Mouse (Mus musculus) c-Kit-positive CD71-negative TER-119-negative erythroid progenitor cells, embryonic 14.5 days (primary cell): ENCODE data around the gene Gm5426.
"Not testable (repeated sequence)": the region's sequence is repeated elsewhere in the genome, so short reads cannot be mapped to it uniquely, and the experiment has no call there.

Experiments
- DNase-seq: peaks from one replicate; pipeline ENCODE4 v3.0.0-alpha.2; 2013; ENCODE audit warnings: low read depth

Gene Gm5426

GRCm38 (mm10) chr10:96136451-96136850 is at the start of gene Gm5426:
Gm5426 (plus strand) TSS chr10:96136603.
- DNase-seq: not testable (repeated sequence)

- DNase-seq: no peak
Observed at GRCm38 (mm10) chr10:96089744-96090143, 46.7 kb upstream of the Gm5426 start.

- no peak for DNase-seq
Observed at GRCm38 (mm10) chr10:96090388-96090787, 46.0 kb upstream of the Gm5426 start.

GRCm38 (mm10) chr10:96093890-96094531 is 42.4 kb upstream of the Gm5426 start:
- DNase-seq: no peak

GRCm38 (mm10) chr10:96094559-96094958 is 41.8 kb upstream of the Gm5426 start:
- DNase-seq: no peak

GRCm38 (mm10) chr10:96096730-96097129 is 39.7 kb upstream of the Gm5426 start:
- DNase-seq: no peak

GRCm38 (mm10) chr10:96101035-96101434 is 35.4 kb upstream of the Gm5426 start:
- DNase-seq: no peak

GRCm38 (mm10) chr10:96104158-96104557 is 32.2 kb upstream of the Gm5426 start:
- DNase-seq: no peak

- DNase-seq: no peak
Observed at GRCm38 (mm10) chr10:96104624-96105023, 31.8 kb upstream of the Gm5426 start.

GRCm38 (mm10) chr10:96105124-96105523 is 31.3 kb upstream of the Gm5426 start:
- DNase-seq: no peak

GRCm38 (mm10) chr10:96106972-96107720 is 29.3 kb upstream of the Gm5426 start:
- no peak for DNase-seq

GRCm38 (mm10) chr10:96107825-96108224 is 28.6 kb upstream of the Gm5426 start:
- DNase-seq: no peak

- no peak for DNase-seq
Observed at GRCm38 (mm10) chr10:96115325-96115724, 21.1 kb upstream of the Gm5426 start.

- DNase-seq: no peak
Observed at GRCm38 (mm10) chr10:96120821-96121220, 15.6 kb upstream of the Gm5426 start.

- DNase-seq: no peak
Observed at GRCm38 (mm10) chr10:96121249-96122010, 15.0 kb upstream of the Gm5426 start.

- no peak for DNase-seq
Observed at GRCm38 (mm10) chr10:96123885-96124284, 12.5 kb upstream of the Gm5426 start.

GRCm38 (mm10) chr10:96124290-96124689 is 12.1 kb upstream of the Gm5426 start:
- no peak for DNase-seq

GRCm38 (mm10) chr10:96125771-96126454 is 10.5 kb upstream of the Gm5426 start:
- DNase-seq: no peak

GRCm38 (mm10) chr10:96129213-96129612 is 7.2 kb upstream of the Gm5426 start:
- no peak for DNase-seq

- no peak for DNase-seq
Observed at GRCm38 (mm10) chr10:96130406-96130805, 6.0 kb upstream of the Gm5426 start.

- no peak for DNase-seq
Observed at GRCm38 (mm10) chr10:96131112-96131511, 5.3 kb upstream of the Gm5426 start.

GRCm38 (mm10) chr10:96132161-96132560 is 4.2 kb upstream of the Gm5426 start:
- peak; percentile 28 for DNase-seq
